ENCODE assay signal across 7 mouse cellular contexts in the genomic region with DNA sequence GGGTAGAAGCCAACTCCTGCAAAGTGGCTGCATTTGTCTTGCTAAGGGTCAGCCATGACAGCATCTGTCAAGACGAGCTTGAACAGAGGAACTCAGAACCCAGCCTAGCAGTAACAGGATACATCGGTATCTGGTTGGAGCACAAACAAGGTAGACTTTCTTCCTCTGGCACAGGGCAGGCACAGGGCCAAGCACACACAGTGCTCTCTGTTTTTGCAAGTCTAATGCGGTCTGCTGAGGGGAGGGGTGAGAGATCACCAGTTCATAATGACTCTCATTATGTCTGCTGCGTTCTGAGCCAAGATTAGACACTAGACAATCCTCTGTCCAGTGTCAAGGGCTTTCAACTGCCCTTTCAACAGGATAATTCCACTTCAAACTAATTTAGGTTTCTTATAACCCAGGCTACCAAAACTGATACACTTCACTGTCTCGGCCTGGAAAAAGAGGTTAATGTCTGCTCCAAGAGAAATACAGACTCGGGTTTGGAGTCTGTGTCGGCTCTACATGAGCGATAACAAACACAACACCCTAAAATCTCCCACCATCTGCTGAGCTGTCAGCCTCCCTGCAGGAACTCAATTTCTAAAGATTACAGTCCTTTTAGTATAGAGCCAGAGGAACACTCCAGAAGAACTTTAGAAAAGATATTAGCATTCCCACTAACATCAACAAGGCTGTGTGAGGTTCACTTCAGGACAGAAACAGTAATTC.
A peak's percentile ranks its signal among the peaks of the same experiment; 100 is the strongest.
DNase-seq lines count a peak whose midpoint lies in the region; ATAC-seq lines count a peak whose summit lies in the region.

No protein-coding gene starts in this region.

- peaks cover 18% of the 10 kb centered on the region; the same call in 1 of the 2 replicates for H3K27me3 ChIP-seq in forebrain, embryonic 10.5 days (ENCODE audit: poor library complexity, severe bottlenecking)
- H3K27me3 ChIP-seq in heart, embryonic 14.5 days (ENCODE audit: control insufficient read depth, insufficient read depth, low read length), result no peaks in the 10 kb centered on the region; the same call in 1 of the 2 replicates
- no peaks in the 10 kb centered on the region for H3K27me3 ChIP-seq in limb, embryonic 15.5 days
- H3K27me3 ChIP-seq in neural tube, embryonic 13.5 days, result no peaks in the 10 kb centered on the region

- H3K9me3 ChIP-seq in forebrain, embryonic 10.5 days, result no peaks in the 10 kb centered on the region
- H3K9me3 ChIP-seq in heart, embryonic 14.5 days (ENCODE audit: control insufficient read depth, low read length), result peaks cover 3% of the 10 kb centered on the region; the same call in 1 of the 2 replicates
- H3K9me3 ChIP-seq in limb, embryonic 15.5 days, result no peaks in the 10 kb centered on the region
- no peaks in the 10 kb centered on the region for H3K9me3 ChIP-seq in neural tube, embryonic 13.5 days

- H3K4me3 ChIP-seq in forebrain, embryonic 10.5 days, result no peak overlapping the region; the same call in 1 of the 2 replicates
- no peak overlapping the region for H3K4me3 ChIP-seq in heart, embryonic 14.5 days (ENCODE audit: control insufficient read depth in 1 of 2, insufficient read depth in 1 of 2, low read depth in 1 of 2, low read length in 2 of 2)
- no peak overlapping the region for H3K4me3 ChIP-seq in limb, embryonic 15.5 days
- H3K4me3 ChIP-seq in neural tube, embryonic 13.5 days, result no peak overlapping the region

- peak; percentile 93 for ATAC-seq in heart, embryonic 14.5 days (ENCODE audit: insufficient number of reproducible peaks, insufficient read depth, low FRiP score, low read depth)
- peak; percentile 74 for ATAC-seq in limb, embryonic 15.5 days (ENCODE audit: insufficient number of reproducible peaks, low FRiP score, low TSS enrichment, low read depth)
- peak; percentile 83 for ATAC-seq in neural tube, embryonic 13.5 days (ENCODE audit: low read depth)

- H3K36me3 ChIP-seq in forebrain, embryonic 10.5 days (replicated peaks), result peaks cover 8% of the 10 kb centered on the region
- no peaks in the 10 kb centered on the region for H3K36me3 ChIP-seq in heart, embryonic 14.5 days (ENCODE audit: control insufficient read depth, insufficient read depth, low read length)
- H3K36me3 ChIP-seq in limb, embryonic 15.5 days, result 0 out of 2 replicates have a peak, but pooled peaks cover 3% of the 10 kb centered on the region
- H3K36me3 ChIP-seq in neural tube, embryonic 13.5 days, result no peaks in the 10 kb centered on the region

- H3K4me1 ChIP-seq in forebrain, embryonic 10.5 days, result peaks cover 45% of the 10 kb centered on the region
- peaks cover 11 to 24% of the 10 kb centered on the region in 2 experiments for H3K4me1 ChIP-seq in heart, embryonic 14.5 days (ENCODE audit: control insufficient read depth in 2 of 2, insufficient read depth in 2 of 2, low read length in 2 of 2)
- peaks cover 17% of the 10 kb centered on the region for H3K4me1 ChIP-seq in limb, embryonic 15.5 days
- peaks cover 35% of the 10 kb centered on the region for H3K4me1 ChIP-seq in neural tube, embryonic 13.5 days (replicated peaks)

- H3K4me2 ChIP-seq in heart, embryonic 14.5 days (ENCODE audit: low read length), result peak overlapping the region; percentile 37
- no peak overlapping the region for H3K4me2 ChIP-seq in limb, embryonic 15.5 days
- 0 out of 2 replicates have a peak overlapping the region, but pooled peaks have one; percentile 11 for H3K4me2 ChIP-seq in neural tube, embryonic 13.5 days

- H3K27ac ChIP-seq in forebrain, embryonic 10.5 days, result peak overlapping the region; percentile 40
- peak overlapping the region; percentile 19 to 45; a peak in 3 of 4 replicates for H3K27ac ChIP-seq in heart, embryonic 14.5 days (replicated peaks in 1 of 2; ENCODE audit: control insufficient read depth in 1 of 2, insufficient read depth in 1 of 2, low read depth in 2 of 2, low read length in 2 of 2)
- H3K27ac ChIP-seq in limb, embryonic 15.5 days, result no peak overlapping the region
- H3K27ac ChIP-seq in neural tube, embryonic 13.5 days (replicated peaks), result no peak overlapping the region

- 26% methylated on average over 8 of the region's 8 CpGs for WGBS in forebrain, embryonic 10.5 days
- WGBS in heart, embryonic 14.5 days, result 3% methylated on average over 8 of the region's 8 CpGs
- WGBS in limb, embryonic 15.5 days, result 30% methylated on average over 8 of the region's 8 CpGs
- 14% methylated on average over 8 of the region's 8 CpGs for WGBS in neural tube, embryonic 13.5 days

- DNase-seq in cerebellum, adult 9-10 months, result peak; percentile 62
- DNase-seq in forebrain, embryonic 10.5 days (ENCODE audit: extremely low spot score, low spot score), result peak; percentile 36
- DNase-seq in kidney, postnatal 10 days, result peak; percentile 70
- DNase-seq in thymus, postnatal 4 days, result no peak

- no peak overlapping the region for H3K9ac ChIP-seq in heart, embryonic 14.5 days (ENCODE audit: low read length)
- no peak overlapping the region for H3K9ac ChIP-seq in limb, embryonic 15.5 days
- no peak overlapping the region for H3K9ac ChIP-seq in neural tube, embryonic 13.5 days

Comparison
In these comparisons a context has a peak if more than half of its experiments do, and no peak if none do; other contexts are left out.
1. H3K27ac ChIP-seq: peak in forebrain, embryonic 10.5 days (single experiment) and heart, embryonic 14.5 days (2 of 2); none in limb, embryonic 15.5 days (single experiment) and neural tube, embryonic 13.5 days (single experiment).
2. Peak in every context shown above with its lines, with median percentiles within 50 percentile points of each other: ATAC-seq.